Mouse (Mus musculus): ENCODE measurements around the gene Sult6b1. TPM values are rescaled to one million over a fixed set of nuclear protein-coding genes. Genes with fewer than 3 reads are reported as not detected.

The Sult6b1 gene
- polyA plus RNA-seq, 1 experiment from 2014 or later, result 0.15 TPM

- H3K4me1 ChIP-seq (replicated peaks; ENCODE audit: control insufficient read depth, insufficient read depth, low read length), result no peaks in the 10 kb centered on the region
- no peaks in the 10 kb centered on the region for H3K9me3 ChIP-seq (ENCODE audit: control insufficient read depth, low read length)
- 95% methylated on average over 2 of the region's 2 CpGs for WGBS
- ATAC-seq (ENCODE audit: low FRiP score), result no peak
- H3K27ac ChIP-seq (ENCODE audit: low read depth, low read length), result no peak overlapping the region
- peaks cover 8% of the 10 kb centered on the region; the same call in 1 of the 2 replicates for H3K36me3 ChIP-seq (ENCODE audit: control insufficient read depth, insufficient read depth, low read length)
- H3K27me3 ChIP-seq (ENCODE audit: control insufficient read depth, insufficient read depth, low read length), result no peaks in the 10 kb centered on the region
- H3K4me3 ChIP-seq (ENCODE audit: low read depth, low read length), result peak overlapping the region; percentile 91
- H3K4me2 ChIP-seq (replicated peaks; ENCODE audit: low read depth, low read length), result peak overlapping the region; percentile 60
- no peak overlapping the region; the same call in 1 of the 2 replicates for H3K9ac ChIP-seq (ENCODE audit: low read depth, low read length)
- DNase-seq (ENCODE audit: low spot score), result no peak
Observed at GRCm38 (mm10) chr17:78935857-78936256, 29.1 kb upstream of the Sult6b1 start.

DNA sequence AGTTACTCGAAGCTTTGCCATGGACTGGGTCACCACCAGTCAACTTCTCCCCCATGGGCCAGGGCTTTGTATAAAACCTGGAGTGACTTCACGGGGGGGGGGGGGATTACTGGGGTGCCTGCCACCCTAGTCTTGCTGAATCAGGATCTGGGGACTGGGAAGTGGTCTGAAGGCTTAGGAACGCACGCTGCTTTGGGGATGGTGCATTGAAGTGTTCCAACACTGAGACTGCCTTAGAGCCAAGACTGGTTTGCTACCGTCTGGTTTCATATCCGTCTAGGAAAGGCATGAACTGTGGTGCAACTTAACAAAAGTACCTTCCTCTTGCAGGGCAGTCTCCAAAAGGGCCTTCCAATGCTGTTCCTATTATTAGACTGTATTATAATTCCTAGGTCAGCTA lies 10.9 kb upstream of the Sult6b1 start:
- Histone ChIP-seq H3K4me2 (replicated peaks; ENCODE audit: low read depth, low read length) (no peak overlapping the region; the same call in 1 of the 2 replicates), H3K36me3 (ENCODE audit: control insufficient read depth, insufficient read depth, low read length) (peaks cover 6% of the 10 kb centered on the region; the same call in 1 of the 2 replicates), H3K4me3 (ENCODE audit: low read depth, low read length) (no peak overlapping the region)

GRCm38 (mm10) chr17:78916899-78917298 lies 10.1 kb upstream of the Sult6b1 start:
- peak overlapping the region; percentile 50 for H3K4me2 ChIP-seq (replicated peaks; ENCODE audit: low read depth, low read length)

More for the DNA sequence above, 10.9 kb upstream of the Sult6b1 start:
- WGBS, result 50% methylated on average over 6 of the region's 6 CpGs
- Histone ChIP-seq H3K27me3 (ENCODE audit: control insufficient read depth, insufficient read depth, low read length) (no peaks in the 10 kb centered on the region), H3K9me3 (ENCODE audit: control insufficient read depth, low read length) (no peaks in the 10 kb centered on the region), H3K4me1 (replicated peaks; ENCODE audit: control insufficient read depth, insufficient read depth, low read length) (no peaks in the 10 kb centered on the region; the same call in 1 of the 2 replicates), H3K9ac (ENCODE audit: low read depth, low read length) (no peak overlapping the region; the same call in 1 of the 2 replicates), H3K27ac (ENCODE audit: low read depth, low read length) (no peak overlapping the region)
- no peak for ATAC-seq (ENCODE audit: low FRiP score)
- DNase-seq (ENCODE audit: low spot score), result no peak

DNA sequence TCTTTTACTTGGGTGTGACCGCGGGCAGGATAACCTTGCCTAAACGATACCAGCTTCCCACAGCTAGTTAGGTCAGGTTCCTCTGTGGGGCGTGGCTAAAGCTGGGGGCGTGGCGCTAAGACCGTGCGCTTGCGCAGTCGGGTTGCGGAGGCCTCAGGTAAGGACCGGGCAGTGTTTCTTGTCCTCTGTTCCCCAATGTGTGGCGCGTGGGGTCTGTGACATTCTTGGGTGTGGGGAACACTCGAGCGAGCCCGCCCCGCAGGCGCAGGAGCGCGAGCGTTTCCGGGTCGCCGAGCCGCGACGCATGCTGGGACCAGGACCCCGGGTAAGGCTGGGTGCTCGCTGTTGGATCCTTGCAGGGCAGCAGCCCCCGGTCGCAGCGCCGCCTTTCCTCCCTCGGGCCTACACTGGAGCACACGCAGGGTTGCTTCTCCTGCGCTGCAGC lies 9.6 kb upstream of the Sult6b1 start, which contains the start of gene Cebpzos:
Gene Cebpzos, plus strand, starts transcription at position 132 of the 445 bp plus-strand sequence.
- H3K27ac ChIP-seq (ENCODE audit: low read depth, low read length), result peak within 1 kb of the TSS; percentile 47
- under 1% methylated on average over 36 of the region's 37 CpGs for WGBS
- peak; percentile 91 for DNase-seq (ENCODE audit: low spot score)
- H3K9ac ChIP-seq (ENCODE audit: low read depth, low read length), result peak within 1 kb of the TSS; percentile 40
- peak within 1 kb of the TSS; percentile 50 for H3K4me2 ChIP-seq (replicated peaks; ENCODE audit: low read depth, low read length)
- ATAC-seq (ENCODE audit: low FRiP score), result peak; percentile 93
- H3K4me3 ChIP-seq (ENCODE audit: low read depth, low read length), result peak within 1 kb of the TSS; percentile 58
- no peaks in the 10 kb centered on the region; the same call in 1 of the 2 replicates for H3K4me1 ChIP-seq (replicated peaks; ENCODE audit: control insufficient read depth, insufficient read depth, low read length)
- H3K27me3 ChIP-seq (ENCODE audit: control insufficient read depth, insufficient read depth, low read length), result no peaks in the 10 kb centered on the region
- H3K36me3 ChIP-seq (ENCODE audit: control insufficient read depth, insufficient read depth, low read length), result peaks cover 3% of the 10 kb centered on the region; the same call in 1 of the 2 replicates
- no peaks in the 10 kb centered on the region for H3K9me3 ChIP-seq (ENCODE audit: control insufficient read depth, low read length)

More at GRCm38 (mm10) chr17:78916899-78917298, 10.1 kb upstream of the Sult6b1 start:
- no peaks in the 10 kb centered on the region; the same call in 1 of the 2 replicates for H3K4me1 ChIP-seq (replicated peaks; ENCODE audit: control insufficient read depth, insufficient read depth, low read length)
- H3K27me3 ChIP-seq (ENCODE audit: control insufficient read depth, insufficient read depth, low read length), result no peaks in the 10 kb centered on the region
- H3K9me3 ChIP-seq (ENCODE audit: control insufficient read depth, low read length), result no peaks in the 10 kb centered on the region
- H3K4me3 ChIP-seq (ENCODE audit: low read depth, low read length), result peak overlapping the region; percentile 58
- peak overlapping the region; percentile 40 for H3K9ac ChIP-seq (ENCODE audit: low read depth, low read length)
- no peak for DNase-seq (ENCODE audit: low spot score)
- ATAC-seq (ENCODE audit: low FRiP score), result peak; percentile 23; the same call in 1 of the 2 replicates
- peaks cover 4% of the 10 kb centered on the region; the same call in 1 of the 2 replicates for H3K36me3 ChIP-seq (ENCODE audit: control insufficient read depth, insufficient read depth, low read length)
- peak overlapping the region; percentile 47; the same call in 1 of the 2 replicates for H3K27ac ChIP-seq (ENCODE audit: low read depth, low read length)
- 7% methylated on average over 11 of the region's 11 CpGs for WGBS

DNA sequence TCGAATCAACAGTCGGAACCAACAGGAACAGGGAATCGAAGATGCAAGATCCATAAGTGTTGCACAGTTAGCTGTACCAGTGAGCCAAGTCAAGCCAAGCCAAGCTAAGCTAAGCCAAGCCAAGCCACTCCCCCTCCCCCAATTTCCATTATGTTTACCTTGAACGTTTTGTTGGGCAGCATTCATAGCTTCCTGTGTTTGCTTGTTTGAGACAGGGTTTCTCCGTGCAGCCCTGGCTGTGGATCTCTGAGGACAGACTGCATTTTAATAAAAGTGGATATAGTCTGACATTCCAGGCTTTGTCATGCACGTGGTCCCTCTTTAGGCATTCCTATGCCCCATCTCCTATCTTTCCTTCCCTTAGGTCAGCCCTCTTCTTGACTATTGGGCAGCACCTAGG lies 9.0 kb upstream of the Sult6b1 start:
- Histone ChIP-seq H3K9me3 (ENCODE audit: control insufficient read depth, low read length) (no peaks in the 10 kb centered on the region), H3K27ac (ENCODE audit: low read depth, low read length) (no peak overlapping the region), H3K9ac (ENCODE audit: low read depth, low read length) (peak overlapping the region; percentile 40), H3K4me3 (ENCODE audit: low read depth, low read length) (peak overlapping the region; percentile 58), H3K36me3 (ENCODE audit: control insufficient read depth, insufficient read depth, low read length) (no peaks in the 10 kb centered on the region), H3K4me1 (replicated peaks; ENCODE audit: control insufficient read depth, insufficient read depth, low read length) (no peaks in the 10 kb centered on the region; the same call in 1 of the 2 replicates), H3K4me2 (replicated peaks; ENCODE audit: low read depth, low read length) (peak overlapping the region; percentile 50), H3K27me3 (ENCODE audit: control insufficient read depth, insufficient read depth, low read length) (no peaks in the 10 kb centered on the region)
- ATAC-seq (ENCODE audit: low FRiP score), result peak; percentile 43
- WGBS, result 55% methylated on average over 6 of the region's 6 CpGs
- DNase-seq (ENCODE audit: low spot score), result peak; percentile 20

- Histone ChIP-seq H3K4me3 (ENCODE audit: low read depth, low read length) (no peak overlapping the region), H3K4me2 (replicated peaks; ENCODE audit: low read depth, low read length) (no peak overlapping the region), H3K36me3 (ENCODE audit: control insufficient read depth, insufficient read depth, low read length) (no peaks in the 10 kb centered on the region), H3K27me3 (ENCODE audit: control insufficient read depth, insufficient read depth, low read length) (no peaks in the 10 kb centered on the region), H3K9ac (ENCODE audit: low read depth, low read length) (no peak overlapping the region), H3K4me1 (replicated peaks; ENCODE audit: control insufficient read depth, insufficient read depth, low read length) (no peaks in the 10 kb centered on the region; the same call in 1 of the 2 replicates), H3K9me3 (ENCODE audit: control insufficient read depth, low read length) (no peaks in the 10 kb centered on the region), H3K27ac (ENCODE audit: low read depth, low read length) (no peak overlapping the region)
- ATAC-seq (ENCODE audit: low FRiP score) (no peak), DNase-seq (ENCODE audit: low spot score) (no peak)
- 78% methylated on average over 3 of the region's 3 CpGs for WGBS
Observed at GRCm38 (mm10) chr17:78913921-78914320, 7.1 kb upstream of the Sult6b1 start.

DNA sequence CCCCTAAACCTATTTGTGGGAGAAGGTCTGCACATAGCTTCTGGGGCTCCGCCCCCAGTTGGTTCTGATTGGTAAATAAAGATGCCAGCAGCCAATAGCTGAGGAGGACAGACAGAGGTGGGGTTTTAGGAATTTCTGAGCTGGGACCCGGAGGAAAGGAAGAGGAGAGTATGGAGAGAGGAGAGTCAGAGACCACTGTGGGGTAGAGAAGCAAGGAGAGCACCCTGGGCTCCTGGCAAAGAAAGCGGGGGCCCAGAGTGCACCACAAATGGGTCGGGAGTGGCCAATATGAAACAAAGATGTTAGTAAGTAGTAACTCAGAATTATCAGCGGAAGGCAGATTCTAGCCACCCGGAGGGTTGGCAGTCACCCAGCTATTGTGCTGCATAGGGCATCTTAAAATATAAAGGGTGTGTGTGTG lies 6.1 kb upstream of the Sult6b1 start:
- Histone ChIP-seq H3K9ac (ENCODE audit: low read depth, low read length) (no peak overlapping the region), H3K36me3 (ENCODE audit: control insufficient read depth, insufficient read depth, low read length) (no peaks in the 10 kb centered on the region), H3K4me2 (replicated peaks; ENCODE audit: low read depth, low read length) (peak overlapping the region; percentile 36; the same call in 1 of the 2 replicates), H3K27me3 (ENCODE audit: control insufficient read depth, insufficient read depth, low read length) (no peaks in the 10 kb centered on the region), H3K9me3 (ENCODE audit: control insufficient read depth, low read length) (no peaks in the 10 kb centered on the region), H3K4me1 (replicated peaks; ENCODE audit: control insufficient read depth, insufficient read depth, low read length) (no peaks in the 10 kb centered on the region; the same call in 1 of the 2 replicates), H3K4me3 (ENCODE audit: low read depth, low read length) (peak overlapping the region; percentile 22), H3K27ac (ENCODE audit: low read depth, low read length) (no peak overlapping the region)
- DNase-seq (ENCODE audit: low spot score), result peak; percentile 41
- peak; percentile 43 for ATAC-seq (ENCODE audit: low FRiP score)
- 35% methylated on average over 6 of the region's 6 CpGs for WGBS

GRCm38 (mm10) chr17:78909374-78909773 lies 2.6 kb upstream of the Sult6b1 start:
- no peak overlapping the region for H3K4me3 ChIP-seq (ENCODE audit: low read depth, low read length)
- 85% methylated on average over 2 of the region's 2 CpGs for WGBS
- H3K27ac ChIP-seq (ENCODE audit: low read depth, low read length), result no peak overlapping the region
- no peaks in the 10 kb centered on the region for H3K27me3 ChIP-seq (ENCODE audit: control insufficient read depth, insufficient read depth, low read length)
- DNase-seq (ENCODE audit: low spot score) (no peak), ATAC-seq (ENCODE audit: low FRiP score) (no peak)
- H3K36me3 ChIP-seq (ENCODE audit: control insufficient read depth, insufficient read depth, low read length), result no peaks in the 10 kb centered on the region
- H3K4me2 ChIP-seq (replicated peaks; ENCODE audit: low read depth, low read length), result no peak overlapping the region
- H3K9me3 ChIP-seq (ENCODE audit: control insufficient read depth, low read length), result no peaks in the 10 kb centered on the region
- no peaks in the 10 kb centered on the region for H3K4me1 ChIP-seq (replicated peaks; ENCODE audit: control insufficient read depth, insufficient read depth, low read length)
- no peak overlapping the region for H3K9ac ChIP-seq (ENCODE audit: low read depth, low read length)

GRCm38 (mm10) chr17:78903158-78903557 lies 3.6 kb downstream of the Sult6b1 start:
- Histone ChIP-seq H3K9ac (ENCODE audit: low read depth, low read length) (no peak overlapping the region), H3K36me3 (ENCODE audit: control insufficient read depth, insufficient read depth, low read length) (no peaks in the 10 kb centered on the region), H3K9me3 (ENCODE audit: control insufficient read depth, low read length) (no peaks in the 10 kb centered on the region), H3K27ac (ENCODE audit: low read depth, low read length) (no peak overlapping the region), H3K4me1 (replicated peaks; ENCODE audit: control insufficient read depth, insufficient read depth, low read length) (no peaks in the 10 kb centered on the region), H3K4me3 (ENCODE audit: low read depth, low read length) (no peak overlapping the region), H3K27me3 (ENCODE audit: control insufficient read depth, insufficient read depth, low read length) (no peaks in the 10 kb centered on the region), H3K4me2 (replicated peaks; ENCODE audit: low read depth, low read length) (no peak overlapping the region)
- no peak for DNase-seq (ENCODE audit: low spot score)
- ATAC-seq (ENCODE audit: low FRiP score), result no peak
- WGBS, result 88% methylated on average over 2 of the region's 2 CpGs
